Mouse (Mus musculus) ES-Bruce4 (cell line): ENCODE measurements at regions not wholly inside any gene's neighbourhood (a gene's known extent, or its start where the extent isn't known, plus 50 kb on each side); places are given as distances from the start of the nearest gene placed in this dataset.

Source experiments
- CTCF ChIP-seq: IDR thresholded peaks from one replicate; pipeline ENCODE4 v1.8.1; 2011; ENCODE audit warnings: low read depth, low read length
- EP300 ChIP-seq: IDR thresholded peaks from 2 replicates; pipeline ENCODE4 v1.6.1; 2011; ENCODE audit warnings: low read depth, low read length; ENCODE audit not compliant: insufficient read depth
- POLR2A ChIP-seq: IDR thresholded peaks from one replicate; pipeline ENCODE4 v1.8.1; 2011; ENCODE audit warnings: low read length; ENCODE audit not compliant: insufficient read depth

GRCm38 (mm10) chr13:28654883-28655282 lies 298.6 kb downstream of the Sox4 start:
- TF ChIP-seq POLR2A = no peak
- TF ChIP-seq CTCF = no peak
- no peak for TF ChIP-seq EP300
